In genomic region chr12:72811588-72811987, GRCm38 (mm10) we compare ENCODE assay signal across 20 mouse cellular contexts.
"Had no signal": no experiment of that assay in that cellular context is flagged by ENCODE, and none has a peak within 500 bp of the region (broad histone marks: within the 10 kb centered on the region; RNA-seq: fewer than 3 reads in every experiment).

No protein-coding gene starts in this region.

- H3K9me3 ChIP-seq: liver, embryonic 15.5 days; lung, embryonic 15.5 days had no signal

- H3K27ac ChIP-seq: liver, embryonic 15.5 days; lung, embryonic 15.5 days; macrophage; midbrain, embryonic 12.5 days; neural tube, embryonic 12.5 days had no signal

- H3K9ac ChIP-seq: liver, embryonic 15.5 days; liver, postnatal 0 days; lung, embryonic 15.5 days; midbrain, embryonic 12.5 days; neural tube, embryonic 12.5 days had no signal

- H3K4me1 ChIP-seq: liver, embryonic 15.5 days; lung, embryonic 15.5 days; megakaryocyte, embryonic 14.5 days; neural tube, embryonic 12.5 days had no signal

- H3K4me3 ChIP-seq: liver, embryonic 15.5 days; lung, embryonic 15.5 days; megakaryocyte, embryonic 14.5 days; midbrain, embryonic 12.5 days; neural tube, embryonic 12.5 days had no signal

- H3K4me2 ChIP-seq: liver, embryonic 15.5 days; lung, embryonic 15.5 days; midbrain, embryonic 12.5 days; neural tube, embryonic 12.5 days had no signal

- H3K27me3 ChIP-seq: liver, embryonic 15.5 days; lung, embryonic 15.5 days; midbrain, embryonic 12.5 days; neural tube, embryonic 12.5 days had no signal

- DNase-seq: liver, postnatal 0 days; lung, adult 2 months; lung, postnatal 14 days; lung, postnatal 36 days; midbrain, embryonic 14.5 days; right cerebral cortex, adult 18-20 months; right cerebral cortex, postnatal 25 days; right cerebral cortex, postnatal 4 days; spleen, adult 18-20 months; thymus, adult 18-20 months; thymus, postnatal 14 days; thymus, postnatal 36 days had no signal

- ATAC-seq: liver, postnatal 0 days; lung, postnatal 0 days; midbrain, embryonic 16.5 days had no signal

- H3K36me3 ChIP-seq: liver, embryonic 15.5 days; lung, embryonic 15.5 days; midbrain, embryonic 12.5 days; neural tube, embryonic 12.5 days had no signal
